Mouse (Mus musculus) retina, adult 2 months (tissue): ENCODE data around the gene Stx17.
A peak's percentile ranks its signal among the peaks of the same experiment; 100 is the strongest.

Experiments used
- DNase-seq: peaks from one replicate; pipeline ENCODE4 v3.0.0-alpha.2; 2012; ENCODE audit warnings: low read depth, low spot score

Stx17 gene

DNA sequence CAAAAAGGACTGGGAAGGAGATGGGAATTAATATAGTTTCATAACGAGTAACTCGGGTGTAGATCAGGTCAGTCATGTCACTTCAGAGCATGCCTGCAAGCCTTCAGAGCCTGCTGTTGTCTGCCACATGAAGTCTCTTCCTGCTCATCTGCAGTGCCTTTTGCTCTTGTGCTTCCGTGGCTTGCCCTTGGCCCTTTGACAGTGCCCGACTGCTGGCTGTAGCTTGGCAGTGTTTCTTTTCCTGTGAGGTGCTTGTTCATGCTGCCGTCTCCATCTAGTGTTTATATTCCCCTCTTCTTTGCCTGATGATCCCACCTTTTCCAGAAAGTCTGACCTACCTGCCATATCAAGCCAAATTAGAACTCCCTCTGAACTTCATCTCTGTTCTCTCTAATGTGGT is 39.1 kb downstream of the Stx17 start:
- no peak for DNase-seq

- no peak for DNase-seq
These were observed 51.0 kb downstream of the Stx17 start for GRCm38 (mm10) chr4:48175666-48176065.

- no peak for DNase-seq
These were observed 56.2 kb downstream of the Stx17 start for GRCm38 (mm10) chr4:48180922-48181321.

- DNase-seq, result no peak
These were observed 56.7 kb downstream of the Stx17 start for GRCm38 (mm10) chr4:48181366-48181765.

- DNase-seq, result no peak
These were observed 57.5 kb downstream of the Stx17 start for GRCm38 (mm10) chr4:48182115-48182806.

- DNase-seq, result no peak
These were observed 73.2 kb downstream of the Stx17 start for GRCm38 (mm10) chr4:48197925-48198324.

DNA sequence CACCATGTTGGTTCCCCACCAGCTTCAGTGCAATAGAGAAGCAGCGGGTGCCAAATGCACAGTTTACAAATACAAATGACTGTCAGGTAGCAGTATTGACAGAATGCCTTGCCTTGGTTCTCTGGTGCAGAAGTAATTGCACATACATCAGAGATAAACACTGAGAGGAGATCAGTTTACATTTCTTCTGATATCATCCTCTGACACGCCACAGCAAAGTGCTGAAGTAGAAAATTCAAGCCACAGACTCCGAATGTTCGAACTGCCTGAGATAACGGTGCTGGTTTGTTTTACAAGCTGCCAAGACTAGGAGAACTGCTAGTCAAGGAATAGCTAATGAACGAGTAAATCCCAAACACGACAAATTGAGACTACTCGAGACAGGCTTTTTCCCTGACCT is 73.7 kb downstream of the Stx17 start:
- DNase-seq, result no peak

GRCm38 (mm10) chr4:48203564-48203963 is 78.8 kb downstream of the Stx17 start:
- no peak for DNase-seq

- peak; percentile 45 for DNase-seq
These were observed 100.5 kb downstream of the Stx17 start for GRCm38 (mm10) chr4:48225173-48225572.

GRCm38 (mm10) chr4:48225604-48226003 is 100.9 kb downstream of the Stx17 start:
- DNase-seq, result no peak

DNA sequence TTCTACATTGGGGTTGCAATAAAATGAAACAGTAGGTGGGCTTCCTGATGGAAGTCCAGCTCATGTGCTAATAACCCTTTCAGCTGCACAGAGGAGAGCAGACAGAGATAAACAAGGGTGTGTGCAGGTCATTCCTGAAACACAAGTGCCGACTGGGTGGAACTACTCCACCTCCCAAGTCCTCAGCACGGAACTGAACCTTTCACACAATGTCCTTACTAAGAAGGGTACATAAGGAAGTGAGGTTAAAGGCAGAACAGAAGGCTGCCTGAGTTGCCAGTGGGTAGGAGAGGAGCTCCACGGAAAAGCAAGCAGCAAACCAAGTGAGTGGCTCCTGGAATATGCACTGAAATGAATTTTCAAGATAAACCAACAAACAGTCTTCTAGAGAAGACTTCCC is 102.1 kb downstream of the Stx17 start:
- no peak for DNase-seq
